Mouse (Mus musculus): Measurements from ENCODE around the gene Fam216b.

DNA sequence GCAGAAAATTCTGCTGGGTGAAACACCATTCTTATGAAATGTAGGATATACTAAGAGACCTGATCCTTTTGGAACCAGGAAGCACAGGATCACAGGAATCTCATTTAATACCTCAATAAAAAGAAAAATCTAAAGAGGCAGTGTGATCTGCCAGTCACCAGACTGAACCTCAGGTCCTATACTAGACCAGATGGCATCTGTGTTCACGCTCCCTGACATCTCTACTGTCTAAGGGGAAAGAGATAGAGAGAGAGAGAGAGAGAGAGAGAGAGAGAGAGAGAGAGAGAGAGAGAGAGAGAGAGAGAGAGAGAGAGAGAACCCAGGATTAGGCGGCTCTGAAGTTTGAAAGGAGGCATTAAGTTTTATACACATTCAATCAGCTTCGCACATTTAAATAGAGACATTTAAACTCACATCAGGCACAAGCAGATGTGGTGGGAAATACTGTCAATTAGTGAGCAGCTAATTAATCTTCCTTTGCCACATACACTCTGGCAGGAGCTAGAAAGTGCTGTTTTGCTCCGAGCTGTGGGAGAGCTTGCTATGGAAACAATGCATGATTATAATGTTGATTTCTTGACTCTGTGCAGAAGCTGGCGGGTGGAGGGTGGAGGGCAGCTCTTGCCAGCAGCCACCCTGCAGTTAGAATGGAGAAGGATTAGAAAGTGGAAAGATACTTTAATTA lies 43.7 kb upstream of the Fam216b start:
- no peak for TF ChIP-seq CTCF (IDR thresholded peaks at IDR 0.05; ENCODE audit: low read depth, low read length)
- no peak for TF ChIP-seq GATA1 (IDR thresholded peaks at IDR 0.05; ENCODE audit: borderline replicate concordance, low read length)
- no peak for TF ChIP-seq TAL1 (conservative IDR thresholded peaks at IDR 0.05; ENCODE audit: low read depth, low read length)
- TF ChIP-seq GATA2 (IDR thresholded peaks at IDR 0.05; ENCODE audit: borderline replicate concordance, low read depth, low read length), result no peak
